Mouse (Mus musculus): ENCODE data around the gene Ctf1. TPM values are rescaled to one million over a fixed set of nuclear protein-coding genes. Genes with fewer than 3 reads are reported as not detected.
"Not testable (repeated sequence)": the region's sequence is repeated elsewhere in the genome, so short reads cannot be mapped to it uniquely, and the experiment has no call there.

Ctf1 gene
- total RNA-seq, 4 experiments from 2014 or later: 3.1 to 6.9 (median 4.2) TPM

- DNase-seq (ENCODE audit: low spot score in 2 of 2): no peak
Measured at GRCm38 (mm10) chr7:127727898-127728297, 15.4 kb downstream of the Ctf1 start.

GRCm38 (mm10) chr7:127730170-127730569, 17.6 kb downstream of the Ctf1 start:
- no peak for DNase-seq (ENCODE audit: low spot score in 2 of 2)

GRCm38 (mm10) chr7:127732066-127732465, 19.5 kb downstream of the Ctf1 start, which contains the start of gene Ctf2:
Gene Ctf2, minus strand, starts transcription at chr7:127732166.
- not testable (repeated sequence) for DNase-seq (ENCODE audit: low spot score in 2 of 2)

- DNase-seq (ENCODE audit: low spot score in 2 of 2): peak; percentile 52 to 62
Measured at GRCm38 (mm10) chr7:127744366-127745045, 32.0 kb downstream of the Ctf1 start, which contains the start of gene Fbxl19. Gene Fbxl19, plus strand, starts transcription at chr7:127744543.

DNA sequence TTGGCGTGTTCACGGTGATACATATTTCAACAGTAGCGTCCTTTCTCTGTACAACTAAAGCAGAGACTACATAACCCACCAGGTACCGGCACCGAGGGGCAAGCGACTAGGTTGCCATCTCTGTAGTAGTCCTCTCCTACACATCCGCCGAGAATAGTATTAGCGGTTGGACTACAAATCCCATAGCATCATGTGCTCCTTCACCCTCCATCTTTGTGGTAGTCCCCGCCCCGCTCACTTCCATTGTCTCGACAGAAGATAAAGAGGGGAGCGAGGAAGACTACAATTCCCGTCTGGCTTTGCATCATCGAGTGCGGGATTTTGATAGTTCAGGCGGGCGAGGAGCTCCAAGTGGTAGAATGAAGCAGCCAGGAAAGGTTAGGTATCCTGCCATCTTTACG, 32.7 kb downstream of the Ctf1 start:
- peak; percentile 78 to 97 for DNase-seq (ENCODE audit: low spot score in 2 of 2)

DNA sequence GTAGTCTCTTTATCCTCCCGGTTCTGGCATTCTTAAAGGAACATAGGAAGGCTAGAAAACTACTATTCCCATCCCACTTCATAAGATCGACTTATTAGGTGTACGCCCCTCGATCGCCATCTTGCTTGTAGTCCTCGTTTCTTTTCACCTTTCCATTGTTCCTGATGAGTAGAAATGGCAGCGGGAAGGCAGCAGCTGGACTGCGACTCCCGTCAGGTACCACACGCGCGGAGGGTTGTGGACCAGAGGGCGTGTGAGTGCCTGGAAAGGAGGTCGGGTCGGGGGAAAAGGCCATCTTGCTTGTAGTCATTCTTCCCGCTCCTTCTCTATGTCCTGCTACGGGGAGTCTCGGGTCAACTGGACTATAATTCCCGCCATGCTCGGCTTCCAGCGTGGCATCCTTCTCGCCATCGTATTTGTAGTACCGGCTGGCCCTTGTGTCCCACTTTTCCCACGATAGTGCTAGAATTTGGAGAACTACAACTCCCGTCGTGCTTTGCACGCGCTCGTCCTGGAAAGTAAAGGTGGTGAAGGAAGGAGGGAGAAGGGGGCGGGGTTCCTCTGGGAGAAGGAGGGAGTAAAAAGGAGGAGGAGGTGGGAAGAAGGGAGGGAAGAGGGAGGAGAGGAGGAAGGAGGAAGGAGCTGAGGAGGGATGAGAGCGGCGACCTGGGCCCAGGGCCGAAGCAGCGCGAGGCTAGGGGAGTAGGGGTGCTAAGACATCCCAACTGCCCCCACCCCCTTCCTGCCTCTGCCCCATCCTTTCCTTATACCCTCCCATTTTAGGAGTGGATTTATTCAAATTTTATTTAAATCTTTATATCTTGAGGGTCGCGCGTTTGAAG, 33.3 kb downstream of the Ctf1 start:
- DNase-seq (ENCODE audit: low spot score in 2 of 2): peak; percentile 91 to 100

DNA sequence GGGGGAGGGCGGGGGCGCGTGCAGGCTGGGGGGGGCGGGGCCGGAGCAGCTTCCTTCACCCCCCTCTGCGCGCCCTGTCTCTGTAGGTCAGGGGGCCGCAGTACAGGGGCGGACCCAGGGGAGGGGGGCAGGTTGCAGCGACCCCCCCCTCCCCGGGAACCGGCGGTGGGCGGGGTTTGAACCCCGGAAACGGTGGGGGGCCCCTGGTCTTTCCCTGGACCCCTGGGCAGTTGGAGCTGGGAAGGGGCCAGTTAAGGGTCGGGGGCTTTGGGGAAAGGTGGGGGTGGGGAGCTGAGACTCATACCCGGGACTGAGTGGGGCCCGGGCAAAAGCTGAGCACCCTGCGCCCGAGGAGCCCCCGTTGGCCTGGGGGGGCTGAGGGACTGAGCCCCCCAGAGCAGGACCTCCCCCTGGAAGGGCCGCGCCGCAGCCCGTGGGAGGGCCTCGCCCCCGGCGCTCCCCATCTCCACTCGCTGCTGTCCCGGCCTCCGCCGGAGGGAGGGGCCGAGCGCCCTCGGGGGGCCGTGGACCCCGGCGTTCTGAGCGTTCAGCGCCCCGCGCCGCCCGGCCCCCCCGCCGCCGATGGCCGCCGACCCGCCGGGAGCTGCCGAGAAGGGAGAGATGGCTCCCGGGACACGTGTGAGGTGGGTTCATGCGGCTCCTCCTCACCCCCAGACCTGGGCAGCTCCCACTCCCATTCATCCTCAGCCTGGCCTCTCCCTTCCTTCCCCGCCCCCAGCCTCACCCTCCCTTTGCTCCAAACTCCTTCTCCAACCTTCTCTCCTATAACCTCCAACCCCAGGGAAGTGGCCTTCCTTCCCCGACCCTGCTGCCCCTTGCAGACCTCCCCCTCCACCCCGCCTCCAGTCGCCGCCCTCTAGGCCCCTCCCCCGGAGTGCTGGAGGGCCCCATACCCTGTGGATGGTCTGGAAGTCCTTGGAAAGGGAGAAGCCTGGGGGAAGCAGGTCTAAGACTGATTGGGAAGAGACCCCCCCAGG, 34.3 kb downstream of the Ctf1 start:
- DNase-seq (ENCODE audit: low spot score in 2 of 2): peak in 1 of 2 experiments; percentile 42

GRCm38 (mm10) chr7:127747559-127748234, 35.2 kb downstream of the Ctf1 start:
- DNase-seq (ENCODE audit: low spot score in 2 of 2): no peak

- DNase-seq (ENCODE audit: low spot score in 2 of 2): no peak
Measured at GRCm38 (mm10) chr7:127748235-127748560, 35.7 kb downstream of the Ctf1 start.

DNA sequence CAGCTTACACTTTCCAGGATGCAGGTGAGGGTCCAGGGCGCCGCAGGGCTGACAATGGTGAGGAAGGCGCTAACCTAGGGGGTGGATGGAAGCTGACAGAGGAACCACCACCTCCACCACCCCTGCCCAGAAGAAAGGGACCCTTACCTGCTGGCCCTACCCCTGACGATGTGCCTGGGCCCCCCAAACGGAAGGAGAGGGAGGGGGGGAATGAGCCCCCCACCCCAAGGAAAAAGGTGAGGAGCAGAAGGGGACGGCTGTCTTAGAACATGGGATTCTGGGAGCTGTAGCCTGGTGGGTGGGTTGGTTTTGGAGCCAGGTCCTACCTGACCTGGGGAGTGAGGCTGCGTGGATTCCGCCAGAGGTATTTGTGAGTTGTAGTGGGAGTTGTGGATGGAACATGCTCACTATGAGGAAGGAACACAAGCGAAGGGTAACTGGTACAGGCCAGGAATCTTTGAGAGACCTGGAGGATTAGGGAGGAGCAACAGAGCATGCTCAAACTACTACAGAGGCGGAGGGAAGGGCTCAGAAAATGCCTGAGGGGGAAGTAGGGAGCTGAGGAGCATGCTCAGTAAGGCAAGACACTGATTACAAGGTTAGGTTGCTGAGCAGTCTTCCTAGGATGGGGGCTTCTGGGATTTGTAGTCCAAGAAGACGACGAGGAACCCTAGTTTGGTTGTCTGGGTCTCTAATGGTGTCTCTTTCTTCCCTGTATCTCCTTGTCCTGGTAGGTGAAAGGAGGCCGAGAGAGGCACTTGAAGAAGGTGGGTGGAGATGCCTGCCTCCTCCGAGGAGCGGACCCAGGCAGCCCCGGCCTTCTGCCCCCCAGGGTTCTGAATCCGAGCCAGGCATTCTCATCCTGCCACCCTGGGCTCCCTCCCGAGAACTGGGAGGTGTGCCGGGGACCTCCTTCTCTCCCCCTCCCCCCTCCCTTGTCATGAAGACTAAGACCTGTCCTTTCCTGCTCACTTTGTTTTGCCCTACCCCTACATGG, 37.9 kb downstream of the Ctf1 start:
- DNase-seq (ENCODE audit: low spot score in 2 of 2): peak in 1 of 2 experiments; percentile 72

- no peak for DNase-seq (ENCODE audit: low spot score in 2 of 2)
Measured at GRCm38 (mm10) chr7:127751619-127752018, 39.1 kb downstream of the Ctf1 start.

GRCm38 (mm10) chr7:127752069-127752468, 39.5 kb downstream of the Ctf1 start:
- DNase-seq (ENCODE audit: low spot score in 2 of 2): peak in 1 of 2 experiments; percentile 28

DNA sequence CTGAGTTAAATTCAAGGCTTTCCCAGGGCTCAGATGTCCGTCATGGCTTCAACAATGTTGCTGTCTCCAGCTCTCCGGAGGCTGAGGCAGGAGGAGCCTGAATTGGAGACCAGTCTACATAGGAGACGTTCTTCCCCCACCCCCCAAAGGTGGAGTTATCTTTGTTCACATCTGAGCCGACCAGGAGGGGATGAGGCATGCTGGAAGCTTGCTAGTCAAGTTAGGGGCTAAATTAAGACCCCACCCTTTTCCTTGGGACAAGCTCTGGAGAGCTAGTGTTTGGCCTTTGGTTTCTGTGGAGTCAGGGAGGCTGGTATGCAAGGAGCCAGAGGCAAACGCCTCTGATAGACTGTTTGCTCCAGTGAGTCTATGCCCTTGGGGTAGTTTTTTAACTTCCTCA, 40.6 kb downstream of the Ctf1 start:
- DNase-seq (ENCODE audit: low spot score in 2 of 2): no peak

- DNase-seq (ENCODE audit: low spot score in 2 of 2): no peak
Measured at GRCm38 (mm10) chr7:127753741-127754140, 41.2 kb downstream of the Ctf1 start.

GRCm38 (mm10) chr7:127759716-127760115, 47.2 kb downstream of the Ctf1 start:
- DNase-seq (ENCODE audit: low spot score in 2 of 2): no peak

DNA sequence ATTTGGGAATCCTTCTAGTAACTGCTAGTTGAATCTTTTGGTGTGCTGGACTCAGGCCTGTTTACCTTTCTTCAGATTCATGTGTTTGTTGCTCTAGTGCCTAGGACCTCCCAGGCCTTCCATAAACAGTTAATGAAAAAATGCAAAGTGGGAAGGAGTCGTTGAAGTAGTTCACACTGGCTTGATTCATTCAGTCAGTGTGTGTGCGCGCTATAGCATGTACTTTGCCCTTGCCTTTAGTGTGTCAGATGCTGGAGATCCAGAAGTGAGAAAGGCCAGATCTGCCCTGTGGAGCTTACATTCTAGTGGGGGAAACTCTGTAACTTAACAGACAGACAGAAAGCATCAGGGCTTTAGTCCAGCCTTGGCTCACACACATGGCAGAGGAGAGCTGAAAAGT, 47.9 kb downstream of the Ctf1 start:
- DNase-seq (ENCODE audit: low spot score in 2 of 2): no peak

- DNase-seq (ENCODE audit: low spot score in 2 of 2): no peak
Measured at GRCm38 (mm10) chr7:127761026-127761425, 48.5 kb downstream of the Ctf1 start.

DNA sequence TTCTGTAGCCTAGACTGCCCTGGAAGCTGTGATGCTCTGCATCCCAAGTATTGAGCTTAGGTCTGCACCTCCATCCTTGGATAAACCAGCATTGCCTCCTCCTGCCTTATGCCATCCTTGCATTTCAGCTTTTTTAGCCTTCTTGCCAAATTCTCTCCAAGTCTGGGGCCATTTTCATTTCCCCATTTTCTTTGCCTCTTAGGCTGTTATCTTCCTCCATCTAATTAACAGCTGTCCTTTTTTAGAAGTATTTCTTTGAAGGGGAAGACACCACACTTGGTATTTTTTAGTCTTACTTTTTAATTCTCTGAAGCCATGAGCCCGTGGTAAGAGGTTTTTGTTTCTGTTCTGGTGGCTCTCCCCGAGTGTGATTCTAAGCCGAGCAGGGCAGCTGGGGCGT, 51.1 kb downstream of the Ctf1 start:
- no peak for DNase-seq (ENCODE audit: low spot score in 2 of 2)

DNA sequence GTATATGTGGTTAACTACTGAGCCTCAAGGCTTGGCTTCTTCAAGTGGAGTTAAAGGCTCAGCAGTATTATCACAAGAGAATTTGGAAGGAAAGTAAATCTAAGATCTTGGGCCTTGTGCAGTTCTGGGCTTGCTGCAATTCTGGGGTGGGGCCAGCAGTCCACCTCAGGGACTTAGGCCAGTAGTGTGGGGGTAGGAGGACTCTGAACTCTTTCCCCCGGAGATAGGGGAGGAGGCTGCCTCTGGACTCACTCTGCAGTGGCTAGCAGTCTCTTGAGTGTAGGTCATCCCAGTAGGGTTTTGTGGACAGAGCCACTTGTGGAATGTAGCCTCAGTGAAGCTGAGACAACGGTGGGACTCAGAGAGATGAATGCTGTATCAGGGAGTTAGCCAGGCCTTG, 53.2 kb downstream of the Ctf1 start:
- no peak for DNase-seq (ENCODE audit: low spot score in 2 of 2)

Measured in left cerebral cortex, adult 8-10 months (tissue).